Mouse (Mus musculus): ENCODE measurements at regions not wholly inside any gene's neighbourhood (a gene's known extent, or its start where the extent isn't known, plus 50 kb on each side); places are given as distances from the start of the nearest gene placed in this dataset.

DNA sequence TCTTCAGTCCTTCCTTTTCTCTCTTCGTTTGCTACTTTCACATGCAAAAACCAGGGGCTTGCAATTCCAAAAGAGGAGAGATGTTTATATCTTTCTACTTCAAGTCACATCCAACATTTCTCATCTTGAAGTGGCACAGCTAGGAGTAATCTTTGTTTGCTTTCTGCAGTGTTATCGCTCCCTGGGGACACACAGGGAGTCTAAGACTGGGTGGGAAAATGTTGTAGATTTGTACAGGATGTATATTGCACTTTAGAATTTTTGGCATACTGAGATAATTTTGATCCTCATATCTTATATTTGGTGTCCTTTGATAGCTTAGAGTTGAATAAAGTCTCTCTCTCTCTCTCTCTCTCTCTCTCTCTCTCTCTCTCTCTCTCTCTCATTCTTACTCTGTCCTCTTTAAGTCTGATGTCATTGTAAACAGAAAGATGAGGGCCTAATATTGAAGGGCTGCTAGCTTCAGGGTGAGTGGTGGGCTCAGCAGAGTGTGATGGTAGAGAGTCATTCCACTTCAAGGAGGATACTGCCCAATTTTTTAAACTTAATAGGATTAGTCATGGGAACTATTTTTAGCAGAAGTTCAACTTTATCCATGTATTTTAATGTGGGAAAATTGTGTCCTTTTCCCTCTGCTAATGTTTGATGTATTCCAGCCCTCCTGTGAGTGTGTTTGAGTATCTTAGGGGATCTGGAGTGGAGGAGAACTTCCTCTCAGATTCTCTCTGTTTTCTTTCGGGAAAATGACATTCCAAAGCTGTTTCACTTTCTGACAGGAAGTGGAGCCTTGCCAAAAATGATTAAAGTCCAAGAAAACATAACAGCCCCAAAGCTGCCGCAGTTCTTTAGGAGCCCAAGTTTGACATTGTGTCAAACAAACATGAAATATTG is 397.3 kb upstream of the Zeb2 start:
- DNase-seq (ENCODE audit: low spot score in 2 of 2), result no peak

DNA sequence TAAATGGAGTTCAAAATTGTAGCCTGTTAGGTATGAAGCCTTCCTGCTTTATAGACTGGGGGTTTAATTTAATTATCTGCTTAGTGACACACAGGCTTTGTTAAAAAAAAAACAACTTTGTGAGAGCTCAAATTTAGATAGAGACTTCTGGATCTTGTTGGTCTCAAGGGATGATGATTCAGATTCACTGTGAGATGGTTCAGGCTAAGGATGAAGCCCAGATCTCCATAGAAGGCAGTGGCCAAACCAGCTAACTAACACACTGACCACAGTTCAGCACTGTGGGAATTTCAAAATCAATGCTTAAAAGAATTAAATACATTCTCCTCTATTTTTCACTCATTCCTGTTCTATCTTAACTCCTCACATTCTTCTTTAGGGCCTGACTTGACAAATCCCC is 395.7 kb upstream of the Zeb2 start:
- no peak for DNase-seq (ENCODE audit: low spot score in 2 of 2)

DNA sequence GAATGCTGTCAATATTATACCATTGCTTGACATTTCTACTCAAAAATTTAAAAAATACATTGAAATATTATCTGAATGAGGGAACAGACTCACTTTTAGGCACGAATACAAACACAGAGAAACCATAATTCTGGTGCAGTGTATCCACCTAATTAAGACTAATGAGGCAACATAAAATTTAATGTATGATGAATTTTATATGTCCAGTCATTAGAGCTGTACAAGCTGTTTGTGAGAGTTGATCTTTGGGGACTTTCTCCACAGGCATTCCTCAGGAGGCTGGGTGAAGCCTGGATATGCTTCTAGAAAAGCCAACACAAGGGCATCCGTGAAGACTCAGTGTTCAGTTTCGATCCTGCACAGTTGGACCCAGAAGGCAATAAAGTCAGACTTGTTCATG is 394.6 kb upstream of the Zeb2 start:
- DNase-seq (ENCODE audit: low spot score in 2 of 2), result no peak

DNA sequence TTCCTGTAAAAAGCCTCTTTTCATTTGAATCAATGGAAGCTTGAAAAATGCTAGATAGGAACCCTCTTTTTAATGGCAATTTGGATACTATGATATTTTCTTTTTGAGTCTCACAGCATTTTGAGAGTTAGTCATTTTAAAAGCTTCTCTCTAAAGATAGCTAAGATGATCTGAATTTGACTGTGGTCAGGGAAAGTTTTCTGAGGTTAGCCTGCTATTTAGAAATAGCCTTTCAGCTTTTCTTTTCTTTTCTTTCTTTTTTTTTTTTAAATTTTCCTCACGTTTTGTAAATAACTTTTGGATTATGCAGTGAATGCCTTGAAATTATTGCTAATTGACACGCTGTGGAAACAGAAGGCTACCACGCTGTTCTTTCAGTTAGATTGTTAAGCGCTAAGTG is 387.3 kb upstream of the Zeb2 start:
- no peak for DNase-seq (ENCODE audit: low spot score in 2 of 2)

DNA sequence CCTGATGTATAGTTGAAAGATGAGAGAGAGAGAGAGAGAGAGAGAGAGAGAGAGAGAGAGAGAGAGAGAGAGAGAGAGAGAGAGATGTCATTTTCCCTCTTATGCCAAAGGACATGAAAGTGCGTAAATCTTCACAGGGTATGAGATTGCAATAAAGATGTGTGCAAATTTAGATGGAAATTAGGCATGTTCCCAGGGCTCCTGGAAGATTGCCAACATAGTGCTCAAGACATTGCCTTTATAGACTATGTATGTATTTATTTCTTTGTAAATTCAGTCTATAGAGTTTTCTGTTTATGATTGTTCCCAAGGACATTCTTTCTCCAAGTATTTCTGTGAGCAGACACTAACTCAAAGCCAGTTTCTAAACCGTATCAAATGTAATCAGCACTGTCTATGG is 376.5 kb upstream of the Zeb2 start:
- no peak for DNase-seq (ENCODE audit: low spot score in 2 of 2)

DNA sequence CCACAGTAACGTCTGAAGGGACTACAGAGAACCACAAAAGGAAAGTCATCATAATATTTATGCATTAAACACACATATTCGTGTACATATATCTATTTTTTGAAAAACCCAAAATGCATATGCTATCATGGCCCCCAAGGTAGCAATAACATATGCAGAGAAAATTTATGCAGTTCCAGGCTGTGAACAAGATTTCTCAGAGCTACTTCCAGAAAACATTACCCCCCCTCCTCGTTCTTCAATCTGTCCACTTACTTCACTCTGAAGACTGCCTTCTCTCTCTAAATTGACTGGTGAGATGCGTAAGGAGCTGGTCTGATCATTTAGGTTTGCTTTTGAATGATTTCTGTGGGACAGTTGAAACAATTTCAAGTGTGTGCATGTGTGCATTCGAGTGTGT is 369.3 kb upstream of the Zeb2 start:
- no peak for DNase-seq (ENCODE audit: low spot score in 2 of 2)

DNA sequence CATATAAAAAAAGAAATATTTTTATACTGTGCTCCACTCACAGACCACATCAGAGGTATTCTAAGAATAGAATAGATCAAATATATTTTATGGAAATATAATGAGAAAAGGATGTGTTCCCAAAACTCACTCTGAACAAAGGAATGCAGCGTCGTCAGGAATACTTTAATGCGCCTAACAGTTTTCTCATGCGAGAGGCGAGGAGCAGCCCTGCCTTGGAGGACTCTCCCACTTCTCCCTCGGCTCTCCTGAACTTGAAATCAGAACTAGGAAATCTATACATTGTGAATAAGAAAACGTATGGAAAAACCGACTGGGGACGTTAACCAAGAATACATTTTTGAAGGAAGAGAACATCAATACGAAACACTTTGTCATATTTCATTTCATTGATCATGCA is 368.3 kb upstream of the Zeb2 start:
- DNase-seq (ENCODE audit: low spot score in 2 of 2), result no peak

DNA sequence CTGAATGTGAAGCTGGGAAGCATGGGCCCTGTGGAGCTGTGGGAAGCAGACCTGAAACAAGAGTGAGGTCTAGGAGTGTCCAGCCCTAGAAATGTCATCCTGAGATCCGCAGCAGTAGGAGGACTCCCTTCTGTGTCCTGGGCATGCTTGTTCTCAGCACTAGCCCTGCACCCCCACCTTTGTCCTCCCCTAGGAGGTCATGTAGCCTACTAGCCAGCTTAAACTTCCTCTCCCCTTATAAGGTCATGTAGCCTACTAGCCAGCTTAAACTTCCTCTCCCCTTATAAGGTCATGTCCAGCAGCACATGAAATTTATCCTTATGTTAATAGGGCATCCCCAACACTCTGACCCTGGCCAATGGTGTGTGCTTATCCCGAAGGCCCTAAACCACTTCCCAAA is 363.5 kb upstream of the Zeb2 start:
- no peak for DNase-seq (ENCODE audit: low spot score in 2 of 2)

DNA sequence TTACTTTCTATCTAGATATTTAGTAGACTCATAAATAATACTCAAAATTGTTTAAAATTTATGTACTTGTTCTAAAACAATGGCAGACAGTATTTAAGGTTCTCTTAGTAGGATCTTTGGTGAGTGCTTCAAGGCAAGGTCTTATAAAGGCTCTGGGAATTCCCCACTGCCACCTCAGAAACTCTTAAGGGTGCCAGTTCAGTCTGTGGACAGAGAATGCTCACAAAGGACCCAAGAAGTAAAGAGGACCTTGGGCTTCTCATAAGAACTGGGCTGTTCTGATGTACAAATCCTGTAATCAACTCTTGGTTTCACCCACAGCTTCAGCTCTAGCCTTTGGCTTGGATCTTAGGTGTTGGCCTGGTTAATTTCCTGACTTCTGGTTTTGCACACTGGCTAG is 358.8 kb upstream of the Zeb2 start:
- no peak for DNase-seq (ENCODE audit: low spot score in 2 of 2)

DNA sequence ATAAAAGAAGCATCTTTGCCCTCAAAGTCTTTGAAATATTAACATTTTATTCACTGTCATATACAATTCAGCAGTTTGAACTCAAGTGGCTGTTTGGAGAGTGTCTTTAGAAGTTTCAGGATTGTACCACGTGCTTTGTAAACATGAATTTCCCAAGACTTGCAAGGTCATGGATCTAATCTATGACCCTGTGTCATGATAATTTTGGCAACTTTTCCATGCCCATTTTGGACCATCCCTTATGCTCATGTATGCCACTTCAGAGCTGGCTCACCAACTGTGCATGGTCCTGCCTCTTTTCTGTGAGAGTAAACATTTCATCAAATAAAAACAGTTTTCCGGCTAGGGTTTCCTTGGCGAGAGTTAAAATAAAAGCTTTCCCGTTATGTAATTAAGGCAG is 347.1 kb upstream of the Zeb2 start:
- no peak for DNase-seq (ENCODE audit: low spot score in 2 of 2)

DNA sequence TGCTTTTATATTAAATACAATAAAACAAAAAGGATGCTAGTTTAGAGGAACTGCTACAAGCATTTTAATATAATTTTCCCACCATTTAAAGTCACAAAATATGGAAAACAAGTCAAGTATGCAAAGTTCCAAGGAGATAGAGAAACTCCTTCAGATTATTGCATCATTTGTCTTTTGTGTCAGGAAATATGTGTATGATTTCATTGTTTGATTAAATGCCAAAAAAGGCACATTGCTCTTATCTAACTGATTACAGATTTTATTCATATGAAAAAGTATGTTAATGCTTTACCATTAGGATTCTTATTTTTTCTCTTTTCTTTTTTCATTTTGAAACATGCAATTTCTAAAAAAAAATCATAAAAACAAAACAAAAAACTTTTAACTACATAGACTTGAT is 342.2 kb upstream of the Zeb2 start:
- no peak for DNase-seq (ENCODE audit: low spot score in 2 of 2)

DNA sequence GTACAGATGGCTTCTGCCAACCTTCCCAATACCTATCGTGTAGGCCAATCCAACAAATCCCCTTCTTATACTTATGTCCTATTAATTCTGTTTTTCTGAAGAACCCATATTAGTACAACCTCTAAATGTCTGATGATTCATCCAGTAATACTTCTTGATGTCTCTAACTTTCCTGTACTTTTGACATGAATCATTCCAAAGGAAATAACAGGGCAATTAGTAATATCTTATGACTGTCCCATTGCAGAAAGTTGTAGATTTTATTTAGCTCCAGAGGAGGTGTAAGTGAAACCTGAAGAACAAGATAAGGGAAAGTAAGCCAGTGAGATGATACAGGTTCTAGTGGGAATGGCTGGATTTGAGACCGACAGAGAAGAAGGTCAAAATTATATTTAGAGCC is 337.6 kb upstream of the Zeb2 start:
- DNase-seq (ENCODE audit: low spot score in 2 of 2), result no peak

DNA sequence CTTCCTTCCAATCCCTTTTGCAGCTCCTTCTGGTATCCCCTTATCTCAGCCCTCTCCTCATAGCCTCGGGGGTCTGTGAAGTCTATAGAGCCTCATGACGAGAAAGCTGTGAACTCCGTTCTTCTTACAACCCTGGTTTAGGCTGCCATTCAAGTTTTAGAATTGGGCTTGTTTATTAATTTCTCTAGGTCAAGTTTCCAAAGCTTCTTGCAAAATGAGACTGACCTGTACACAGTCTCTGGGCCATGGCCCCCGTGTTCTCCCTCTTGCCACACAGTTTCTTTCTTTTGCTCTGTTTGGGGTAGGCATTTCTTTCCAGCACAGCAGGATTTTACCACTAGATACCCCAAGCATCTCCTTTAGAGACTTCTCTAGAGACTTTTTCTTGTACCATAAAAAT is 322.0 kb upstream of the Zeb2 start:
- no peak for DNase-seq (ENCODE audit: low spot score in 2 of 2)

DNA sequence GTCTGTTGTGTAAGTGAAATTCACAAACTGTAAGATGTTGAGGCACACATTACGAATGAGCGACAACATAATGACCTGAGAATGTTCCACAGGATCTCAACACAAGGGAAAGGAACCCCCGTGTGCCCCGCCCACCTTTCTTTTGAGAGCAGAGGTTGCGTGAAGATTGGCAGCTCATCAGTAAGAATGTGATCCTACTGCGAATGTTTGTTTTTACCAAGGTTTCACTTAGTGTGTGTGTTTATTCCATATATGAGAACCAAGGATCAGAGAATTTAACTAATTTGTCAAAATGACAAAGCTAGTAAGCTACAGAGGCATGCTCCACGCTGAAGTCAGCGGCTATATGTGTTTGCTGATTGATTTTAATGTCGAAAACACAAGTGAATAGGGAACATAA is 321.5 kb upstream of the Zeb2 start:
- no peak for DNase-seq (ENCODE audit: low spot score in 2 of 2)

DNA sequence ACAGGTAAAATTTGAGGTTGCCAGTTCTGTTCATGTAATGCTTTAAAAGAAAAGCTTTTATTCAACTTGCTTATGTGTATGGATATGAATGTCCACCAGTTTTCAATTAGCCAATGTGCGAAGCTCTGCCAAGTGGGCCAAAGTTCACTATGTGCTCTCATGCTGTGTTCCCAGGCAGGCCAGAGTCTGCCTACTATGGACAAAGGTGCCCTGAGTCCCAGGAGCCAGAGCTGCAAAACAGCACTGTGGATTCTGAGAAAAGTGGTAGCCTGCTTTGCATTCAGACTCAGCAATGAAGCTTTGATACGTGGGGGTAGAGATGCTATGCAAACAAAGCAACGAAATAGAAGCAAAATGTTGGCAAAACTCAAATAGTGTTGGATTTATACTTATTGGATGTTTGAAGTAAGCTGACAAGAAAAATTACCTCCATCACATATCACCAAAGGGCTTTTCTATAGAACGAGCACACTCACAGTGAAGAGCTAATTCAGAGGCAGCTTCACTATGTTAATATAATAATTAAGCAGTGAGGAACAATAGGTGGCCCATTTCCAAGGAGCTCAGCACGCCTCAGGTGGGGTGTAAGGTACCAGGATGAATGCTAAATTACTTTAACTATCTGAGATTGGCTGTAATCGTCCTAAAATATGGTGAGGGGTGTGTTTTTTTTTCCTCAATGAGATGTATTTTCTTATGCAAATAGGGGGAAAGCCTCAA is 318.2 kb upstream of the Zeb2 start:
- no peak for DNase-seq (ENCODE audit: low spot score in 2 of 2)

DNA sequence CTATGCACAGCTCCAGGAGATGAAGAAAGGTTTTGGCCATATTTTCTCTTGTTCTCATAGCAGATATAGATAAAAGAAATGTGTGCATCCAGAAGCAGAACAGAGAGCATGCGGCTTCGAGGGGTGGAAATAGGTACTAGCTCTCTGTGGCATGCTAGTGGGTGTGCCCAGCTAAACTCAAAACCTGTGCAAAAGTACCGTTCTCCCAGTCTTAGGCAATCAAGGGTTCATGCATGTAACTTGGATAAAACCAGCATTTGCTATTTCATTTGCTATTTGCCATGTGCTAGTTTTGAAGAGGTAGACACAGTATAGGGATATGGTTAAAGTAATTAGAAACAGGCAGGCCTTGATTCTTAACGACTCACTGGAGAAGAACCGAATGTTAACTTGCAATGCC is 317.6 kb upstream of the Zeb2 start:
- DNase-seq (ENCODE audit: low spot score in 2 of 2), result no peak

DNA sequence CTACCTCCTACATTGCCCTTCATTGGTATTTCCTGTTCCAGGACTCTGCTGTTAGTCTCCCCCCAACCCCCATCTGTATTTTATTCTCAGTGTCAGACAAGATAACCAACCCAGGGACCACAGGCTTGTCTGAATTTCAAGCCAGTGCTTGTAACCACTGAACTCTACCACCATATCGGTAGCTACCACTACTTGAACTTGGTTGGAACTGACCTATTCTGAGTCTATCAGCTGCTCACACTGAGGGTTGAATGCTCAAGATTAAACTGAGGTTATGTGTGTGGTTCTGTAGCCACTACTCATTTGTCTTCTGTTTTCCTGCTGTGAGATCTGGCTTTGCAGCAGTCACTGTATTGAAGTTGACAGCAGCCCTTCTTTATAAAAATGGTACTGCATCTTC is 317.0 kb upstream of the Zeb2 start:
- no peak for DNase-seq (ENCODE audit: low spot score in 2 of 2)

DNA sequence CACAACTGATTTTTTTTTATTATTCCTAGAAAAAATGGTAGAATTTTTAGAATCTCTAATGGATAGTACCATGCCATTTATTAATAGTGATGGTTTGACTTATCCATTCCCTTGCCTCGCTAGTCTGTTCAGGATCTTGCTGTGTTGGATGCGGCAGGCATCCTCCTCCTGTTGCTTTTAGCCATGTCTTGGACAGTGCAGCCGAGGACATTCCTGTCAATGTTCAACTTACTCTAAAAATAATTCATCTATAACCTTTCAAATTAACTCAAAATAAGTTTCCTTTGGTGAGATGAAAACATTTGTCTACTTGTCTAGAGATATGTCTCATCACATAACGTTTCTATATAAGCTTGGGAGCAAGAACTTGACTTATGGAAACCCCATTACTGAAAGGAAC is 314.2 kb upstream of the Zeb2 start:
- DNase-seq (ENCODE audit: low spot score in 2 of 2), result no peak

DNA sequence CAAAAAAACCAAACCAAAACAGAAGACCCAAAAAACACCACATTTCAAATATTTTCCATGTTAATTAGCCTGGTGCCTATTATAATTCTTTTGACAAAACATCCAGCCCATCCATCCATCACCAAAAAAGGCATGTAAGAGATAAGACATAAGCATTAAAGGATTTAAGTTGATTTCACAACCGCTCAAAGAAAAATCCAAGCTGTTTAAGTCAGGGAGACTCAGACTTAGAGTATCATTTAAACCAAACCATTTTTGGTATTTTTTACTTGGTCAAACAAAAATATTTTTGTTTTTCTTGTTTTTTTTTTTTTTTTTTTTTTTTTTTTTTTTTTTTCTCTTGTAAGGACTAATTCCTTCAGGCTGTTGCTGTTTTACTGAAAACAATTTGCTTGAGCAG is 304.6 kb upstream of the Zeb2 start:
- DNase-seq (ENCODE audit: low spot score in 2 of 2), result no peak

DNA sequence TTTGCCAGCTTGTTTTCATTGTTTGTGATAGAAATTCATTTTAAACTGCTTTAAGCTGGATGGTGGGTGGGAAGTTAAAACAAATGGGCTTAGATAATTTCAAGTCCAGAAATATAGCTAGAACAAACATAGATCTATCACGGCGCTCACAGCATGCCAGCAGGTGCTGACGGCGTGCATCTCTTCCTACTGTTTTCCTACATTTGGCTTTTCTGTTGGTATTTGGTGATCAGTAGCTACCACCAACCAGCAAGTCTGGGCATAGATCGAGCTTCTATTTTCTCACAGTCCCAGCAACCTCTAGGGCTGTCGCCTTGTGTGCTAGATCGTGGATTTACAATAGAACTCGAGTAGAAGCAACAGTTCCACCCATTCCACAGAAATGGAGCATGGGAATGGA is 290.9 kb upstream of the Zeb2 start:
- DNase-seq (ENCODE audit: low spot score in 2 of 2), result no peak

DNA sequence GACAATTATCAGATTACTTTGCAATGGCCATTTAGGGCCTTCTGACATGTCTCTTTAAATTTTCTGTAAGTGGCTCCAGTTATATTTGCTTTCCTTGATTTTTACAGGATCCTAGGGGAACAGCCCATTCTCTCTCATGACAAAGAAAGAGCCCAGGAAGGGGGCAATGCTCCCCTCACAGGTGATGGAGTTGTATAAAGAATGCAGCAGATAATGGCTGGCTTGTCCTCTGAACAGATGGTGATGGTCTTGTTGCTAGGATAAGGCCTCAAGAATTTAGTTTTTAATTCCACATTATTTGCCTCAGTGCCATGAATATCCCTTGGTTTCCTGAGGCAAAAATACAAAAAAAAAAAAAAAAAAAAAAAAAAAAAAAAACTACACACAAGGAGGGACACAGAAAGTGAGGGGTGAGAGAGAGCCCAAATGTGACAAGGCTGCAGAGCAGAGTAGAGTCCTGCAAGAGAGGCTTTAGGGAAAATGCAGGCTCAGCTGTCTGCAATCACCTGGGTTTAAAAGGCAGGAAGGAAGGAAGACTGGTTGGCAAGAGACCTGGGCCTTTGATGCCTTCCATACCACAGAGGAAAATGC is 272.8 kb upstream of the Zeb2 start:
- no peak for DNase-seq (ENCODE audit: low spot score in 2 of 2)

DNA sequence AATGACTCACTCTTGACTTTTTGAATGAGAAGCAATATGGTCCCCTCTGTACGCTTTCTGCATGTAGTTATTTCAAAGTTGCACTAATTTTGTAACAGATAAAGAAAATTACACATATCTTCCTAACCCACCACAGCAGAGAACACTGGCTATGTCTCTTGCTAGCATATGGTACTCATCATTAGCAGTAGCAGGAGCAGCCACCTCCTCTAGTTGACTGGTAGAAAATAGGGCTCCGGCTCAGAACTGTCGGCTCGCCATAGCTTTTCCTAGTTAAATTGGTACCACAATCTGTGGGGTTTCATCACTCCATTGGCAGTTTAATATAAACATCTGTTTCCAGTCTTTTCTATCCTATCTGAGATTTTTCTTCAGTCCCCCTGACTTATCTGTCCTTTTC is 254.1 kb upstream of the Zeb2 start:
- DNase-seq (ENCODE audit: low spot score in 2 of 2), result peak in 1 of 2 experiments; percentile 27

DNA sequence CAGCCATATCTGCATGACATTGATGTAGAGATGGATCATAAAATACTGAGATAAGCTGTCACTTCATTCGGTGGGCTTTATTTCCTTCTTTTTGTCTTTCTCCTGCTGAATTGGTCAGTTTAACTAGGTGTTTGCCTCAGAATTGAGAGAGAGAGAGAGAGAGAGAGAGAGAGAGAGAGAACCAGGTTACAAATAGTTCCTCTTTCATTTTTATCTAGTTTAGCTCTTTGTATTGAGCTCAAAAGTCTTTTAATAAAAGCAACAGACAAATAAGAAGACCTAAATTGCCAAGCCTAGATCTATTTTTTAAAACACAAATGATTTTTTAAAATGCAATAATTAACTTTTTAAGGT is 253.4 kb upstream of the Zeb2 start:
- DNase-seq (ENCODE audit: low spot score in 2 of 2), result no peak

Measured in layer of hippocampus, postnatal 14 days (tissue).